Mouse (Mus musculus) cerebellum, adult 2 months (tissue): Measurements from ENCODE around the gene Map2k5. TPM values are rescaled to one million over a fixed set of nuclear protein-coding genes. Genes with fewer than 3 reads are reported as not detected.

Experiments used
- DNase-seq, 2 experiments: peaks; one replicate each; pipeline ENCODE4 v3.0.0; 2021
- H3K27ac ChIP-seq: fragments of 200-500 bp; 2 replicates; pipeline ENCODE4 v1.5.1; 2012; ENCODE audit warnings: low read length, control low read depth, inconsistent platforms; ENCODE audit not compliant: insufficient read depth
- H3K27me3 ChIP-seq: fragments of 200-500 bp; 2 replicates; pipeline ENCODE4 v1.6.1; 2012; ENCODE audit warnings: inconsistent platforms, mild to moderate bottlenecking, low read length, moderate library complexity; ENCODE audit not compliant: control insufficient read depth, insufficient read depth
- H3K4me1 ChIP-seq: fragments of 200-500 bp; 2 replicates; pipeline ENCODE4 v1.6.1; 2011; ENCODE audit warnings: low read length; ENCODE audit not compliant: control insufficient read depth, insufficient read depth
- H3K4me3 ChIP-seq: fragments of 200-500 bp; replicated peaks from 2 replicates; pipeline ENCODE3; 2011; ENCODE audit warnings: mild to moderate bottlenecking, low read depth, low read length, control low read depth; ENCODE audit not compliant: insufficient read depth
- CTCF ChIP-seq: fragments of 200-500 bp; IDR thresholded peaks from 2 replicates; pipeline ENCODE4 v1.5.1; 2011; ENCODE audit warnings: low read depth, mild to moderate bottlenecking, control low read depth, low read length, moderate library complexity, borderline replicate concordance; ENCODE audit not compliant: insufficient read depth
- POLR2A ChIP-seq: fragments of 200-500 bp; IDR thresholded peaks from 2 replicates; pipeline ENCODE4 v1.6.1; 2011; ENCODE audit warnings: low read length, control low read depth, borderline replicate concordance; ENCODE audit not compliant: insufficient read depth
- WGBS: fragments of 180-500 bp; shearing (Covaris S2); methylation state at CpG from one replicate; pipeline ENCODE4 v1.1.7; 2018; 5-methylcytosine and 5-hydroxymethylcytosine counted together
- polyA plus RNA-seq: library from polyadenylated mRNA; depleted of rRNA; stranded (reverse); fragments of >200 nt; gene quantifications from 2 replicates; pipeline ENCODE4 v1.2.3, GENCODE M21; 2012; rRNA removed

Map2k5 gene
- polyA plus RNA-seq, 1 experiment, result 36.2 TPM

DNA sequence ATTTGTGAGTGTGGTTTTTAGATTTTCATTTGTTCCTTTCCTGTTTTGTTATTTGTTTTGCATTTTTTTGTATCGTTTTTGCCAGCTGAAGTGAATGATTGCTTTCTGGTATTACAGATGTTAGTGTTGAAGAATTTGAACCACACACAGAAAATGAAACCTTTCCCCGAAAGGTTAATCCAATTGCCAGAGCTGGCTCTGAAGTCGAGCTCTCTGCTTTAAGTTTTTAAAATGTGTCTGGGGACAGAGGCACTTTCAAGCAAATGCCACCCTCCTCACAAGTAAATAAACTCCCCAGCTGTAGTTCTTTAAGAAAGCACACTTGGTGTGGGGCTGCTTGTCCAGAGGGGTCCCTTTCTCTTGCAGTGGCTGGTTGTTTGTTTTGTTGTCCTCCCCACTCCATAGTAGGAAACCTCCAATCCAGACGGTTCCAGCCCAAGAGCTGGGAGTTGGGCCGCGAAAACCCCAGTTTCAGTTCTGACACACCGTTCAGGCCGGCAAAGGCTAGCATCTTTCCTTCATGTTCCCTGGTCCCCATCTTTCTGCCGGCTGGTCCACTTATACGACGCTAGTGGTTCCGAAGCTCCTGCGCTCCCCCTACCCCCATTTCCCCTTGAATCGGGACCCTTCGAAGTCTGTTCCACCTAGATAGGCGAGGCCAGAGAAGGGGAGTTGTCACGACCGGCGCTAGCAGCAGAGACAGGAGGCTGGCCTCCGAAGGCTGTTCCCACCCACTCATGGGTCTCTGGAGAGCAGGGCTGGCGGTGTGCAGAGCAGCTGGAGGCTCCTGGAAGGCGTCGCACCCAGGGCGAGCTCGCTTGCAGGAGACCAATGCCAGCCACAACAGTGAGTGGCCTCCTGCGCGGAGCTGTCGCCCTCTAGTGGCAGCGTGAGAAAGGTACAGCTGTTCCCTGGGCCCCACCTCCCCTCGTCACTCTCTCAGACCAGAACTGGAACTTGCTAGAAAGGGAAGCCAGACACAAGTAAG lies 254.0 kb downstream of the Map2k5 start:
- WGBS, result 9% methylated on average over 30 of the region's 30 CpGs
- Histone ChIP-seq H3K4me1 (no peaks in the 10 kb centered on the region), H3K4me3 (peak overlapping the region; percentile 53), H3K27ac (no peak overlapping the region), H3K27me3 (no peaks in the 10 kb centered on the region)
- TF ChIP-seq CTCF, result peak; percentile 99
- no peak for TF ChIP-seq POLR2A
- DNase-seq, result peak; percentile 79 to 88

- Histone ChIP-seq H3K27me3 (no peaks in the 10 kb centered on the region), H3K27ac (no peak overlapping the region), H3K4me3 (no peak overlapping the region), H3K4me1 (no peaks in the 10 kb centered on the region)
- DNase-seq, result no peak
- 77% methylated on average over 8 of the region's 8 CpGs for WGBS
- TF ChIP-seq POLR2A, result no peak
- TF ChIP-seq CTCF, result no peak
Measured at GRCm38 (mm10) chr9:63122161-63122833, 255.4 kb downstream of the Map2k5 start.

DNA sequence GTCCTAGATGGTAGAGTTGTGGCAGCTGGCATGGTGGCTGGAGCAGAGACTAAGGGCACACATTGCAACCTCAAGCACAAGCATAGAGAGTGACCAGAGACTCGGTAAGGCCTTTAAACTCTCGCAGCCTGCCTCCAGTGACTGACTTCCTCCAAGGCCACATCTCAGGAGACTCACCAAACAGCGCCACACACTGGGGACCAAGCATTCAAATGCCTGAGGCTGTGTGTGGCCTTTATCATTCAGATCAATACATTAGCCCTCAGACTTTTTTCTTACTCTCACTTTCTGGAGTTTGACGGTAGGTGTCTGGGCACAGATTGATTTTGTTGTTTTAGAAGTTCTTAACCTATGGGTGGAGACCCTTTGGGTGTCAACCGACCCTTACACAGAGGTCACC lies 259.3 kb downstream of the Map2k5 start:
- 78% methylated on average over 5 of the region's 5 CpGs for WGBS
- Histone ChIP-seq H3K4me3 (no peak overlapping the region), H3K4me1 (no peaks in the 10 kb centered on the region), H3K27me3 (no peaks in the 10 kb centered on the region), H3K27ac (no peak overlapping the region)
- no peak for DNase-seq
- TF ChIP-seq CTCF (no peak), POLR2A (no peak)

Other genes starting within 250 kb of the Map2k5 start
- 7.1 and 9.2 TPM in 2 replicates for gene Skor1, start 228.9 kb downstream of the Map2k5 start, polyA plus RNA-seq
- 49.0 and 57.7 TPM in 2 replicates for gene 2300009A05Rik, start 21.3 kb upstream of the Map2k5 start, polyA plus RNA-seq
- gene Iqch, start 224.6 kb upstream of the Map2k5 start, polyA plus RNA-seq, result 0.08 TPM in 1 of 2 replicates, not detected in the other
- gene Aagab, start 224.8 kb upstream of the Map2k5 start, polyA plus RNA-seq, result 31.0 and 31.9 TPM in 2 replicates